Mouse (Mus musculus) mouse embryonic stem cell (cell line): Measurements from ENCODE around the gene Tubgcp3.

ENCODE experiments used
- in situ Hi-C, 2 experiments: fragments of 300-500 bp; cut with MboI; formaldehyde crosslinking; loops; 1 replicate in 1 of 2; 3 replicates in 1 of 2; pipeline ENCODE4 v1.14.3; 2019 to 2020; ENCODE audit warnings: low sequenced_read_pairs in 2 of 2, low pct_unique_long_range_greater_than_20kb in 1 of 2, mixed read lengths in 1 of 2; ENCODE audit not compliant: unreplicated experiment in 1 of 2

The Tubgcp3 gene

GRCm38 (mm10) chr8:12566509-12566908 lies 105.5 kb downstream of the Tubgcp3 start:
- in situ Hi-C loops = loop anchor here (10.0 to 25.0 kb wide), 2 partner anchors 172 to 579 kb away; partner anchors contain the start of gene Sox1 (in 1 of the 2)

- in situ Hi-C loops = loop anchor here (10.0 to 25.0 kb wide), 2 partner anchors 171 to 578 kb away; partner anchors contain the start of gene Sox1 (in 1 of the 2)
Observed at GRCm38 (mm10) chr8:12565488-12565887, 106.6 kb downstream of the Tubgcp3 start.

- in situ Hi-C loops = loop anchor here (5.0 to 25.0 kb wide), 3 partner anchors 170 to 577 kb away; partner anchors contain the start of gene Sox1 (in 1 of the 2)
Observed at GRCm38 (mm10) chr8:12564307-12564706, 107.7 kb downstream of the Tubgcp3 start.
